Mouse (Mus musculus): ENCODE results near the gene Plcb2. TPM values are rescaled to one million over a fixed set of nuclear protein-coding genes. Genes with fewer than 3 reads are reported as not detected.

Plcb2 gene
- polyA plus RNA-seq, 1 experiment from 2014 or later = 1.4 TPM

GRCm38 (mm10) chr2:118677817-118678216, 50.4 kb downstream of the Plcb2 start:
- Histone ChIP-seq H3K9ac (ENCODE audit: low read depth, low read length) (no peak overlapping the region), H3K36me3 (ENCODE audit: control insufficient read depth, insufficient read depth, low read length) (no peaks in the 10 kb centered on the region), H3K27me3 (ENCODE audit: control insufficient read depth, insufficient read depth, low read length) (peaks cover 77% of the 10 kb centered on the region), H3K9me3 (replicated peaks; ENCODE audit: control insufficient read depth, low read length) (no peaks in the 10 kb centered on the region), H3K4me3 (ENCODE audit: low read depth, low read length) (peak overlapping the region; percentile 50), H3K27ac (ENCODE audit: low read depth, low read length) (no peak overlapping the region), H3K4me2 (peak overlapping the region; percentile 92), H3K4me1 (ENCODE audit: control insufficient read depth, insufficient read depth, low read length) (peaks cover 23% of the 10 kb centered on the region)
- ATAC-seq (replicated peaks; ENCODE audit: insufficient number of reproducible peaks, low FRiP score, low TSS enrichment) = no peak
- 7% methylated on average over 4 of the region's 4 CpGs for WGBS (ENCODE audit: insufficient replicate concordance)

DNA sequence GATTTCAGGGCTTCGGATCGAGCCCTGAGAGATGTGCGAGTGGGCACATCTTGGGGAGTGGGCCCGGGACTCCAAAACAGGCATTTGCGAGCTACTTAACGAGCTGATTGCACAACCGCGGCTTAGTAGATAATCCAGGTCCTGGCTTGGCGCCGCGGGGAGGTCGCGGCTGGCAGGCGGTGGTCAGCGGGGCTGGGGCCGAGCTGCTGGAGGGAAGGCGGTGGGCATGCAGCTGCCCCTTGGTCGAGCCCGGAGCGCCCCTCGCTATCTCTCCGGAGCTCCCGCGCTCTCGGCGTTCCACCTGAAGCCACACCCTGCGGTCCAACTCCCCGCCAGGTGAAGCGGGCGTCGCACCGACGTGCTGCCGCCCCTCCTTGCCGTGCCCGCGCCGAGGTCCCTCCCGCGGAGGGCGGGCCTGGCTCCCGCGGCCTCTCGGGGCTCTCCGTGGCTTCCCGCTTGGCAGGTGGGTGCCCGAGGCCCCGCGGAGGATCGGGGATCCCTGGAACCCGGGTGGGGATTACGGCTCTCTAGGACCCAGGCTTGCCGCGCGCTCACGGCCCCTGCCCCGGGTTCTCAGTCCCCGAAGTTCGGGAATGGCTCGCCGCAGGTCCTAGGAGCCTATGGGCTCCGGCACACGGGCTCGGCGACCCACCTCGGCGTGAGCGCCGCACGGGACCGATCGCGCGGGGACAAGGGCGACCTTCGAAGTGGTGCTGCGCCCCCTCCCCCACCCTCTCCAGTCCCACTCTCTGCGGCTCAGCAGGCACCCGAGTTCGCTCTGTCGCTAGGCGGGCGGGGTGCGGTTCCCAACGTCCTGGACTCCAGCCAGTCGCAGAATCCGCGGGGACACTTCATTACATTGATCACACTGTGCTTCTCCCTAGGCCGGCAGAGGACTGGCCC, 51.1 kb downstream of the Plcb2 start:
- Histone ChIP-seq H3K27me3 (ENCODE audit: control insufficient read depth, insufficient read depth, low read length) (peaks cover 79% of the 10 kb centered on the region), H3K4me3 (ENCODE audit: low read depth, low read length) (peak overlapping the region; percentile 50), H3K4me2 (peak overlapping the region; percentile 92), H3K36me3 (ENCODE audit: control insufficient read depth, insufficient read depth, low read length) (no peaks in the 10 kb centered on the region), H3K27ac (ENCODE audit: low read depth, low read length) (no peak overlapping the region), H3K9me3 (replicated peaks; ENCODE audit: control insufficient read depth, low read length) (no peaks in the 10 kb centered on the region), H3K9ac (ENCODE audit: low read depth, low read length) (peak overlapping the region; percentile 65), H3K4me1 (ENCODE audit: control insufficient read depth, insufficient read depth, low read length) (peaks cover 18% of the 10 kb centered on the region)
- ATAC-seq (replicated peaks; ENCODE audit: insufficient number of reproducible peaks, low FRiP score, low TSS enrichment) = no peak; the same call in 1 of the 2 replicates
- under 1% methylated on average over 83 of the region's 89 CpGs for WGBS (ENCODE audit: insufficient replicate concordance)

DNA sequence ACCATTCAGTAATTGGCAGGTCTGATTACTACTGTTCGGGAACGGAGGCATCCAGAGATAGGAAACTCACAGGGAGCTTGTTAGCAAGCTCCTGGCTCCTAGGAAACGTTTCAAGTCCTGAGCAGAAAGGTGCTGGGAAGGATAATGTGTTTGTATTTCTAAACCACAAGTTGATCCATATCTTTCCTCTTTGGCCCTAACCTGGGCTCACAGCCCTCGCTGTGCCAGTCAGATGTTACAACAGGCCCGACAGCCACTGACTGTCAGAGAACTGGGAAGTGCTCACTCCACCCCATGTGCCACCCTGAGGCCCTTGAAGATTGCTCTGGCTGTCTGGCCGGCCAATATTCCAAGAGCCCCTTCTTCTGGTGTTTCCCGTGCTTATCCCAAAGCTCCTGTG, 53.7 kb downstream of the Plcb2 start:
- Histone ChIP-seq H3K27ac (ENCODE audit: low read depth, low read length) (no peak overlapping the region), H3K4me3 (ENCODE audit: low read depth, low read length) (no peak overlapping the region), H3K9ac (ENCODE audit: low read depth, low read length) (no peak overlapping the region), H3K4me1 (ENCODE audit: control insufficient read depth, insufficient read depth, low read length) (peaks cover 18% of the 10 kb centered on the region), H3K4me2 (no peak overlapping the region), H3K27me3 (ENCODE audit: control insufficient read depth, insufficient read depth, low read length) (peaks cover 74% of the 10 kb centered on the region), H3K9me3 (replicated peaks; ENCODE audit: control insufficient read depth, low read length) (no peaks in the 10 kb centered on the region), H3K36me3 (ENCODE audit: control insufficient read depth, insufficient read depth, low read length) (no peaks in the 10 kb centered on the region)
- 12% methylated on average over 7 of the region's 7 CpGs for WGBS (ENCODE audit: insufficient replicate concordance)
- no peak for ATAC-seq (replicated peaks; ENCODE audit: insufficient number of reproducible peaks, low FRiP score, low TSS enrichment)

DNA sequence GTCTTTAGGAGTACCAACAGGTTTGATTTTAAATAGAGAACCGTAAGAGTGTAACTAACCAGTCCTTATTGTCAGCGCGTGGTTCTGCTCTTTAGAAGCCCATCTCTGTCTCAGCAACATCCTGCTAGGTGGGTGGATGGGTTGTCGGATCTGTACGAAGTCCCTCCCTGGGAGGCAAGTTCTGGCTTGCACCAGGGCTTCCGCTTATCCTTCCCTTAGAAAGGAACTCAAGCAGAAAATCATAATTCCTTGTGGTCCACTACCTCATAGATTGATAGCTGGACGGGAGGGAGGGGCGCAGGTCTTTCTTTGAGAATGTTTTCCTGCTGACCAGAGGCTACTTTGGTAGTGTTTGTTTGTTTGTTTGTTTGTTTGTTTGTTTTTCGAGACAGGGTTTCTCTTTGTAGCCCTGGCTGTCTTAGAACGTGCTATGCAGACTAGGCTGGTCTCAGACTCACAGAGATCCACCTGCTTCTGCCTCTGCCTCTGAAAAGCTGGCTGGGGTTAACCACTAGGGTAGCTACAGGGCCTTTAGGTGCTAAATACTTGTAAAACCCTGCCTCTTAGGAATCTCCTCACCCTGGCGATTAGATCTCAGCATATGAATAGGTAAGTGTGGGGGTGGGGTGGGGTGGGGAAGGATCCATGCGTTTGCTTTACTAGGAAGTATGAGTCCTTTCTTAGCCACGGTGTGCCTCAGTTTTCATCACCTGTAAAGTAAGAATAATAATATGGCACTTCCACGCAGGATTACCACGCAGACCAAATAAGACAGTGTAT, 54.4 kb downstream of the Plcb2 start:
- H3K27ac ChIP-seq (ENCODE audit: low read depth, low read length) = no peak overlapping the region
- H3K9me3 ChIP-seq (replicated peaks; ENCODE audit: control insufficient read depth, low read length) = no peaks in the 10 kb centered on the region
- H3K9ac ChIP-seq (ENCODE audit: low read depth, low read length) = no peak overlapping the region
- no peak for ATAC-seq (replicated peaks; ENCODE audit: insufficient number of reproducible peaks, low FRiP score, low TSS enrichment)
- H3K27me3 ChIP-seq (ENCODE audit: control insufficient read depth, insufficient read depth, low read length) = peaks cover 69% of the 10 kb centered on the region
- 29% methylated on average over 15 of the region's 15 CpGs for WGBS (ENCODE audit: insufficient replicate concordance)
- H3K4me1 ChIP-seq (ENCODE audit: control insufficient read depth, insufficient read depth, low read length) = peaks cover 18% of the 10 kb centered on the region
- no peak overlapping the region for H3K4me3 ChIP-seq (ENCODE audit: low read depth, low read length)
- H3K4me2 ChIP-seq = no peak overlapping the region
- no peaks in the 10 kb centered on the region for H3K36me3 ChIP-seq (ENCODE audit: control insufficient read depth, insufficient read depth, low read length)

- no peaks in the 10 kb centered on the region for H3K9me3 ChIP-seq (replicated peaks; ENCODE audit: control insufficient read depth, low read length)
- H3K4me1 ChIP-seq (ENCODE audit: control insufficient read depth, insufficient read depth, low read length) = peaks cover 16% of the 10 kb centered on the region
- peaks cover 51% of the 10 kb centered on the region for H3K27me3 ChIP-seq (ENCODE audit: control insufficient read depth, insufficient read depth, low read length)
- H3K36me3 ChIP-seq (ENCODE audit: control insufficient read depth, insufficient read depth, low read length) = no peaks in the 10 kb centered on the region
- WGBS (ENCODE audit: insufficient replicate concordance) = 57% methylated on average over 1 of the region's 1 CpGs
- no peak overlapping the region for H3K4me2 ChIP-seq
- no peak for ATAC-seq (replicated peaks; ENCODE audit: insufficient number of reproducible peaks, low FRiP score, low TSS enrichment)
- no peak overlapping the region for H3K4me3 ChIP-seq (ENCODE audit: low read depth, low read length)
- no peak overlapping the region for H3K9ac ChIP-seq (ENCODE audit: low read depth, low read length)
- H3K27ac ChIP-seq (ENCODE audit: low read depth, low read length) = no peak overlapping the region
Observed at GRCm38 (mm10) chr2:118671728-118672127, 56.5 kb downstream of the Plcb2 start.

GRCm38 (mm10) chr2:118669785-118670184, 58.5 kb downstream of the Plcb2 start:
- no peak overlapping the region for H3K4me3 ChIP-seq (ENCODE audit: low read depth, low read length)
- 29% methylated on average over 2 of the region's 2 CpGs for WGBS (ENCODE audit: insufficient replicate concordance)
- H3K4me2 ChIP-seq = no peak overlapping the region
- peaks cover 33% of the 10 kb centered on the region for H3K27me3 ChIP-seq (ENCODE audit: control insufficient read depth, insufficient read depth, low read length)
- H3K4me1 ChIP-seq (ENCODE audit: control insufficient read depth, insufficient read depth, low read length) = peaks cover 24% of the 10 kb centered on the region
- no peak overlapping the region for H3K27ac ChIP-seq (ENCODE audit: low read depth, low read length)
- no peaks in the 10 kb centered on the region for H3K9me3 ChIP-seq (replicated peaks; ENCODE audit: control insufficient read depth, low read length)
- no peak overlapping the region for H3K9ac ChIP-seq (ENCODE audit: low read depth, low read length)
- ATAC-seq (replicated peaks; ENCODE audit: insufficient number of reproducible peaks, low FRiP score, low TSS enrichment) = no peak
- H3K36me3 ChIP-seq (ENCODE audit: control insufficient read depth, insufficient read depth, low read length) = no peaks in the 10 kb centered on the region

DNA sequence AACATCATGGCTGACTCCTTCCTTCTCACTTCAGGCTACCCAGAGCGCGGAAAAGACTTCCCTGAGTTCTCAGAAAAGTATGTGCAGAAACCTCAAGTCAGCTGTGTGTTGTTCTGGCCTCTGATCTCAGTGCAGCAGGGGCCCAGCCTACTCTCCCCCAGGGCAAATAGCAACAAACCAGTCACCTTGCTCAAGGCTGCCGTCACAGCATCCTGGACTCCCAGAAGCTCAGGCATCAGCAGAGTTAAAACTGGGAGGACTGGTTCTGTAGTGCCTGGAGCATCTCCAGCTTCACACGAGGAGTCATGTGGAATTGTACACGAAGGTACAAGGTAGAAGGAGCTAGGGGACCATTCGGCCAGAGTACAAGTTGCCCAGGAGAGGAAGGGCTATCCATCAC, 59.0 kb downstream of the Plcb2 start:
- Histone ChIP-seq H3K9ac (ENCODE audit: low read depth, low read length) (no peak overlapping the region), H3K27me3 (ENCODE audit: control insufficient read depth, insufficient read depth, low read length) (peaks cover 30% of the 10 kb centered on the region), H3K27ac (ENCODE audit: low read depth, low read length) (no peak overlapping the region), H3K4me1 (ENCODE audit: control insufficient read depth, insufficient read depth, low read length) (peaks cover 20% of the 10 kb centered on the region), H3K4me2 (no peak overlapping the region), H3K4me3 (ENCODE audit: low read depth, low read length) (no peak overlapping the region), H3K36me3 (ENCODE audit: control insufficient read depth, insufficient read depth, low read length) (no peaks in the 10 kb centered on the region), H3K9me3 (replicated peaks; ENCODE audit: control insufficient read depth, low read length) (no peaks in the 10 kb centered on the region)
- WGBS (ENCODE audit: insufficient replicate concordance) = 73% methylated on average over 6 of the region's 6 CpGs
- no peak for ATAC-seq (replicated peaks; ENCODE audit: insufficient number of reproducible peaks, low FRiP score, low TSS enrichment)

- no peak for ATAC-seq (replicated peaks; ENCODE audit: insufficient number of reproducible peaks, low FRiP score, low TSS enrichment)
- H3K27me3 ChIP-seq (ENCODE audit: control insufficient read depth, insufficient read depth, low read length) = peaks cover 22% of the 10 kb centered on the region
- WGBS (ENCODE audit: insufficient replicate concordance) = 34% methylated on average over 5 of the region's 5 CpGs
- peak overlapping the region; percentile 22; the same call in 1 of the 2 replicates for H3K27ac ChIP-seq (ENCODE audit: low read depth, low read length)
- H3K4me3 ChIP-seq (ENCODE audit: low read depth, low read length) = no peak overlapping the region
- no peaks in the 10 kb centered on the region for H3K9me3 ChIP-seq (replicated peaks; ENCODE audit: control insufficient read depth, low read length)
- H3K4me2 ChIP-seq = no peak overlapping the region
- no peaks in the 10 kb centered on the region for H3K36me3 ChIP-seq (ENCODE audit: control insufficient read depth, insufficient read depth, low read length)
- H3K4me1 ChIP-seq (ENCODE audit: control insufficient read depth, insufficient read depth, low read length) = peaks cover 31% of the 10 kb centered on the region
- H3K9ac ChIP-seq (ENCODE audit: low read depth, low read length) = 0 out of 2 replicates have a peak overlapping the region, but pooled peaks have one; percentile 22
Observed at GRCm38 (mm10) chr2:118667181-118667580, 61.1 kb downstream of the Plcb2 start.

Data from heart, embryonic 11.5 days (tissue).